8 mouse cellular contexts compared by ENCODE assay signal in the genomic region with DNA sequence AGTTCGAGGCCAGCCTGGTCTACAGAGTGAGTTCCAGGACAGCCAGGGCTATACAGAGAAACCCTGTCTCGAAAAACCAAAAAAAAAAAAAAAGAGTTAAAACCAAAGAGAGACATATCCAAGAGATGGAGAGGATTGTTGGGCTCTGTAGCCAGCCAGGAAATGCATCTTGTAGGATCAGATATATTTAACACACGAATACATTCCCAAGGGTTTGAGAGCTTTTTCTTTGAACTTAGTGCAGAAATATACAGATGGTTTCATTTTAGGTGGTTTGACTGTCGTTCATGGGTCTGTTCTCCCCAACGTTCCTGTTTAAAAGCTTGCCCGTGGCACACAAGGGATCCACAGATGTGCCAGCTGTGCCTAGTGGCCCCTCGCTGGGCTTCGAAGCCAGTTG. TPM values are rescaled to one million over a fixed set of nuclear protein-coding genes. Genes with fewer than 3 reads are reported as not detected.
A peak's percentile ranks its signal among the peaks of the same experiment; 100 is the strongest.
DNase-seq lines count a peak whose midpoint lies in the region; ATAC-seq and TF ChIP-seq lines count a peak whose summit lies in the region.

No protein-coding gene starts in this region.

- H3K4me3 ChIP-seq in heart, embryonic 10.5 days, result no peak overlapping the region
- H3K4me3 ChIP-seq in bone marrow, adult 2 months (replicated peaks; ENCODE audit: control insufficient read depth, low read depth, low read length), result no peak overlapping the region
- H3K4me3 ChIP-seq in hindbrain, embryonic 13.5 days, result no peak overlapping the region
- no peak overlapping the region for H3K4me3 ChIP-seq in midbrain, embryonic 11.5 days (ENCODE audit: low read depth, low read length)

- intact Hi-C loops in heart, postnatal 36 days (cut with DNase I), result loop anchor here (5.0 kb wide), 1 partner anchor 35 kb away; no protein-coding TSS in a partner anchor
- intact Hi-C loops in left cerebral cortex, postnatal 10 days (cut with DNase I), result loop anchor here (5.0 kb wide), 2 partner anchors 35 kb away; no protein-coding TSS in a partner anchor

- peak overlapping the region; percentile 62; the same call in 1 of the 2 replicates for H3K27ac ChIP-seq in heart, embryonic 10.5 days
- H3K27ac ChIP-seq in bone marrow, adult 2 months (ENCODE audit: control insufficient read depth, insufficient read depth, low read depth, low read length, poor library complexity), result peak overlapping the region; percentile 30; the same call in 1 of the 2 replicates
- peak overlapping the region; percentile 80 for H3K27ac ChIP-seq in hindbrain, embryonic 13.5 days
- no peak overlapping the region for H3K27ac ChIP-seq in midbrain, embryonic 11.5 days (ENCODE audit: low read depth, low read length)

- no peaks in the 10 kb centered on the region for H3K27me3 ChIP-seq in heart, embryonic 10.5 days (ENCODE audit: insufficient read depth, poor library complexity, severe bottlenecking)
- H3K27me3 ChIP-seq in hindbrain, embryonic 13.5 days, result no peaks in the 10 kb centered on the region
- H3K27me3 ChIP-seq in midbrain, embryonic 11.5 days (ENCODE audit: control insufficient read depth, insufficient read depth, low read length), result no peaks in the 10 kb centered on the region

- no peaks in the 10 kb centered on the region for H3K9me3 ChIP-seq in heart, embryonic 10.5 days
- no peaks in the 10 kb centered on the region for H3K9me3 ChIP-seq in hindbrain, embryonic 13.5 days
- no peaks in the 10 kb centered on the region for H3K9me3 ChIP-seq in midbrain, embryonic 11.5 days (ENCODE audit: control insufficient read depth, low read length)

- ATAC-seq in hindbrain, embryonic 13.5 days (ENCODE audit: low FRiP score), result no peak
- ATAC-seq in midbrain, embryonic 11.5 days (ENCODE audit: low FRiP score), result no peak
- no peak for ATAC-seq in cerebellum, adult (ENCODE audit: insufficient number of reproducible peaks, low FRiP score, low TSS enrichment)

- no peak for TF ChIP-seq CTCF in bone marrow, adult 2 months (IDR thresholded peaks at IDR 0.05; ENCODE audit: control insufficient read depth, insufficient read depth, low read length)

- peaks cover 70% of the 10 kb centered on the region for H3K4me1 ChIP-seq in heart, embryonic 10.5 days
- H3K4me1 ChIP-seq in bone marrow, adult 2 months (ENCODE audit: control insufficient read depth, insufficient read depth, low read length), result peaks cover 11% of the 10 kb centered on the region
- H3K4me1 ChIP-seq in hindbrain, embryonic 13.5 days (replicated peaks), result peaks cover 85% of the 10 kb centered on the region
- H3K4me1 ChIP-seq in midbrain, embryonic 11.5 days (ENCODE audit: control insufficient read depth, insufficient read depth, low read length), result peaks cover 46% of the 10 kb centered on the region

- peak overlapping the region; percentile 51; the same call in 1 of the 2 replicates for H3K9ac ChIP-seq in hindbrain, embryonic 13.5 days
- no peak overlapping the region for H3K9ac ChIP-seq in midbrain, embryonic 11.5 days (ENCODE audit: low read length)

- TF ChIP-seq POLR2A in bone marrow, adult 2 months (IDR thresholded peaks at IDR 0.05; ENCODE audit: borderline replicate concordance, control insufficient read depth, low read depth, low read length), result no peak

- WGBS in heart, embryonic 10.5 days, result 73% methylated on average over 8 of the region's 8 CpGs
- 50% methylated on average over 8 of the region's 8 CpGs for WGBS in bone marrow, adult 2 months
- 67% methylated on average over 8 of the region's 8 CpGs for WGBS in hindbrain, embryonic 13.5 days
- 87% methylated on average over 7 of the region's 8 CpGs for WGBS in midbrain, embryonic 11.5 days

- no peak overlapping the region for H3K4me2 ChIP-seq in hindbrain, embryonic 13.5 days
- no peak overlapping the region for H3K4me2 ChIP-seq in midbrain, embryonic 11.5 days

- no peak for DNase-seq in heart, embryonic 10.5 days (ENCODE audit: low spot score)
- DNase-seq in heart, postnatal 36 days, result no peak
- peak; percentile 75 for DNase-seq in midbrain, embryonic 11.5 days (ENCODE audit: low spot score, missing footprints)
- DNase-seq in adrenal gland, postnatal 25 days, result no peak
- DNase-seq in left cerebral cortex, postnatal 10 days (ENCODE audit: extremely low spot score in 1 of 2, low spot score in 2 of 2), result no peak

- H3K36me3 ChIP-seq in heart, embryonic 10.5 days, result no peaks in the 10 kb centered on the region
- H3K36me3 ChIP-seq in hindbrain, embryonic 13.5 days, result no peaks in the 10 kb centered on the region
- H3K36me3 ChIP-seq in midbrain, embryonic 11.5 days (ENCODE audit: control insufficient read depth, insufficient read depth, low read length), result no peaks in the 10 kb centered on the region

RNA-seq across cellular contexts. Expression of a gene that starts 39.2 kb away (rescaled TPM):
- polyA plus RNA-seq in heart, embryonic 10.5 days (2016; fragmentation: Nextera tagmentation; extraction: Ambion mirVana), result 4.7 and 5.4 TPM in 2 replicates
- total RNA-seq in heart, postnatal 36 days (2021), result 10 to 100 TPM; 29.7 to 37.5 TPM
- 7.2 and 13.6 TPM in 2 replicates for polyA plus RNA-seq in bone marrow, adult 2 months (2011; ENCODE audit: insufficient read depth, insufficient read length, low replicate concordance, missing spikeins)
- polyA plus RNA-seq in hindbrain, embryonic 13.5 days (2015; fragmentation: Nextera tagmentation; extraction: Ambion mirVana), result 17.3 and 19.5 TPM in 2 replicates
- polyA plus RNA-seq in midbrain, embryonic 11.5 days (2014; fragmentation: Nextera tagmentation; extraction: Ambion mirVana), result 11.6 and 11.7 TPM in 2 replicates
- total RNA-seq in adrenal gland, postnatal 25 days (2021), result 1,323 and 1,340 TPM in 2 replicates
- total RNA-seq in left cerebral cortex, postnatal 10 days (2021), result 100 to 1,000 TPM; 121 to 124 TPM
